Mouse (Mus musculus) ES-E14 (cell line): ENCODE results near the gene Gm20532.

Source experiments
- CHD2 ChIP-seq: IDR thresholded peaks from 2 replicates; pipeline ENCODE4 v1.6.1; 2014; ENCODE audit warnings: mild to moderate bottlenecking, low read depth, low read length, inconsistent platforms
- HCFC1 ChIP-seq: IDR thresholded peaks from 2 replicates; pipeline ENCODE4 v1.6.1; 2012; ENCODE audit warnings: low read length, inconsistent platforms, borderline replicate concordance; ENCODE audit not compliant: insufficient read depth
- MAFK ChIP-seq: IDR thresholded peaks from 2 replicates; pipeline ENCODE4 v1.6.1; 2014; ENCODE audit warnings: mild to moderate bottlenecking, low read depth, low read length, inconsistent platforms; ENCODE audit not compliant: insufficient read depth
- ZNF384 ChIP-seq: IDR thresholded peaks from 2 replicates; pipeline ENCODE4 v1.6.1; 2012; ENCODE audit warnings: low read depth, low read length, inconsistent platforms

DNA sequence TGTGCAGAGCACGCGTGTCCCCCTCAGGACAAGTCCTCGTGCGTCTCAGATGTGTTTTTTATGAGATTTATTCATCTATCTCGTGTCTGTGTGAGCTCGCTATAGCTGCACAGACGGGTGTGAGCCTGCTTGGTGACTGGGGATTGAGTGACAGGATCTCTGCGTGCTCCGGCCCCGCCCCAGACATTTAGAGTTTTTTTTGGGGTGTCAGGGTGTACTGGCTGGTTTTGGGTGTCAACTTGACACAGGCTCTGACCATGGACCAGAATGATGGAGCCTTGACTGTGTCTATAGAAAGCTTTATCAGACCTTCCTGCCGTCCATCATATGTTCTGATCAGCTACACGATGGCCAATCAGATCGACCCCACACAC, 76.1 kb downstream of the Gm20532 start:
- TF ChIP-seq ZNF384 (no peak), MAFK (no peak), HCFC1 (no peak), CHD2 (no peak)
